Mouse (Mus musculus) hindbrain, embryonic 12.5 days (tissue): ENCODE results near the gene Prkcg. TPM values are rescaled to one million over a fixed set of nuclear protein-coding genes. Genes with fewer than 3 reads are reported as not detected.

ENCODE experiments used
- ATAC-seq: fragments of 200-750 bp; cut with Nextera tagmentation; 2 replicates; pipeline ENCODE4 v1.8.0; 2017; ENCODE audit warnings: moderate TSS enrichment; ENCODE audit not compliant: low FRiP score
- H3K27ac ChIP-seq: fragments of 300-500 bp; sonication (generic); 2 replicates; pipeline ENCODE4 v1.5.1; 2016; ENCODE audit warnings: mild to moderate bottlenecking
- H3K27me3 ChIP-seq: fragments of 300-500 bp; sonication (generic); 2 replicates; pipeline ENCODE4 v1.6.1; 2016; ENCODE audit warnings: mild to moderate bottlenecking
- H3K36me3 ChIP-seq: fragments of 300-500 bp; sonication (generic); 2 replicates; pipeline ENCODE4 v1.6.1; 2016; ENCODE audit warnings: mild to moderate bottlenecking
- H3K4me1 ChIP-seq: fragments of 300-500 bp; sonication (generic); 2 replicates; pipeline ENCODE4 v1.6.1; 2016
- H3K4me2 ChIP-seq: fragments of 300-500 bp; sonication (generic); replicated peaks from 2 replicates; pipeline ENCODE4 v1.6.1; 2016; ENCODE audit warnings: mild to moderate bottlenecking
- H3K4me3 ChIP-seq: fragments of 300-500 bp; sonication (generic); 2 replicates; pipeline ENCODE4 v1.5.1; 2016; ENCODE audit warnings: mild to moderate bottlenecking
- H3K9ac ChIP-seq: fragments of 300-500 bp; sonication (generic); 2 replicates; pipeline ENCODE4 v1.6.1; 2016; ENCODE audit warnings: mild to moderate bottlenecking, moderate library complexity
- H3K9me3 ChIP-seq: fragments of 300-500 bp; sonication (generic); replicated peaks from 2 replicates; pipeline ENCODE4 v1.6.1; 2016; ENCODE audit warnings: mild to moderate bottlenecking
- WGBS: fragments of 180-500 bp; shearing (Covaris S2); methylation state at CpG from one replicate; pipeline ENCODE4 v1.1.7; 2016; 5-methylcytosine and 5-hydroxymethylcytosine counted together
- polyA plus RNA-seq: library from polyadenylated mRNA; unstranded; fragments of >200 nt; fragmentation: Nextera tagmentation; extraction: Ambion mirVana; gene quantifications from 2 replicates; pipeline ENCODE4 v1.2.1, GENCODE M21; 2016

The Prkcg gene
- polyA plus RNA-seq, 1 experiment from 2014 or later, result 0.39 TPM

- Histone ChIP-seq H3K4me3 (peak overlapping the region; percentile 40), H3K27ac (no peak overlapping the region), H3K4me1 (peaks cover 34% of the 10 kb centered on the region), H3K36me3 (0 out of 2 replicates have a peak, but pooled peaks cover 5% of the 10 kb centered on the region), H3K9me3 (no peaks in the 10 kb centered on the region), H3K4me2 (peak overlapping the region; percentile 80), H3K27me3 (peaks cover 65% of the 10 kb centered on the region), H3K9ac (no peak overlapping the region; the same call in 1 of the 2 replicates)
- ATAC-seq, result peak; percentile 43
- 4% methylated on average over 10 of the region's 10 CpGs for WGBS
These were observed 15.3 kb downstream of the Prkcg start for GRCm38 (mm10) chr7:3304298-3304697.

DNA sequence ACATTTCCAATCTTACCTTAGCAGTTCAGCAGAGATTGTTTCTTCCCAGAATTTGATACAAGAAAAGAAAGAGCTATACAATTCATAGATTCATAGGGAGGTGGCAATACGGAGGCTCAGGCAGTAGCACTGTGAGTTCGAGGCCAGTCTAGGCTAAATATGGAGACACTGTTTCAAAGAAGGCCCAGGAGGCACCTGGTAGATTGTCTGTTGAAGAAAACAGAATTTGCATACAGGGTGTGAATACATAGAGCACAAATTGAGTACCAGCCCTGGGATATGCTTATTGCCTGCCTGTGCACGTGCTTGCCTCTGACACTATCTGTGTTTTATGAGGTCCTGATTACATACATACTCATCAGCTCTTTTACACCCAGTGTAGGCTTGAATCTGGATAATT lies 17.4 kb downstream of the Prkcg start:
- 80% methylated on average over 3 of the region's 3 CpGs for WGBS
- H3K27me3 ChIP-seq, result peaks cover 48% of the 10 kb centered on the region

GRCm38 (mm10) chr7:3308646-3309045 lies 19.7 kb downstream of the Prkcg start:
- Histone ChIP-seq H3K4me1 (peaks cover 17% of the 10 kb centered on the region), H3K36me3 (no peaks in the 10 kb centered on the region), H3K4me2 (no peak overlapping the region), H3K9me3 (0 out of 2 replicates have a peak, but pooled peaks cover 4% of the 10 kb centered on the region), H3K27ac (no peak overlapping the region), H3K27me3 (peaks cover 25% of the 10 kb centered on the region), H3K9ac (no peak overlapping the region), H3K4me3 (no peak overlapping the region)
- no peak for ATAC-seq
- WGBS, result 82% methylated on average over 4 of the region's 4 CpGs

More for the DNA sequence above, 17.4 kb downstream of the Prkcg start:
- H3K4me3 ChIP-seq, result no peak overlapping the region
- H3K9ac ChIP-seq, result no peak overlapping the region
- 0 out of 2 replicates have a peak, but pooled peaks cover 4% of the 10 kb centered on the region for H3K9me3 ChIP-seq
- peaks cover 34% of the 10 kb centered on the region for H3K4me1 ChIP-seq
- H3K36me3 ChIP-seq, result no peaks in the 10 kb centered on the region
- H3K4me2 ChIP-seq, result no peak overlapping the region
- no peak for ATAC-seq
- H3K27ac ChIP-seq, result no peak overlapping the region

- Histone ChIP-seq H3K36me3 (no peaks in the 10 kb centered on the region), H3K4me1 (peaks cover 2% of the 10 kb centered on the region), H3K9me3 (0 out of 2 replicates have a peak, but pooled peaks cover 4% of the 10 kb centered on the region), H3K4me3 (no peak overlapping the region), H3K27me3 (peaks cover 11% of the 10 kb centered on the region), H3K4me2 (no peak overlapping the region), H3K27ac (no peak overlapping the region), H3K9ac (no peak overlapping the region)
- WGBS, result 95% methylated on average over 7 of the region's 7 CpGs
- ATAC-seq, result no peak
These were observed 21.3 kb downstream of the Prkcg start for GRCm38 (mm10) chr7:3310233-3310632.

DNA sequence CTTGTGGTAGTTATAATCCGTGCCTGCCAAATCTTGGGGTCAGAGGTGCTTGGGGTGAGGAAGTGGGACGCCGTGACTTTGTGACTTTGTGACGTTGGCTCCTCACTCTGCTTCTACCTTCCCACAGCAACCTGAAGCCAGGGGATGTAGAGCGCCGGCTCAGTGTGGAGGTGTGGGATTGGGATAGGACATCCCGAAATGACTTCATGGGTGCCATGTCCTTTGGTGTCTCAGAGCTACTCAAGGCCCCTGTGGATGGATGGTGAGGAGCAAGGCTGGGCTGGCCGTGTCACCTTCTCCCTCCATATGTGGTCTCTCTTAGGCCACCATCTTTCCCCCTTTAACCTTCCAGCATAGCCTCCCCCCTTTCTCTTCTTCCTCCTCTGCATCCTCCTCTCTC lies 24.6 kb downstream of the Prkcg start:
- Histone ChIP-seq H3K27me3 (0 out of 2 replicates have a peak, but pooled peaks cover 2% of the 10 kb centered on the region), H3K4me3 (no peak overlapping the region), H3K9me3 (0 out of 2 replicates have a peak, but pooled peaks cover 4% of the 10 kb centered on the region), H3K27ac (no peak overlapping the region), H3K36me3 (no peaks in the 10 kb centered on the region), H3K4me2 (no peak overlapping the region), H3K4me1 (peaks cover 6% of the 10 kb centered on the region; the same call in 1 of the 2 replicates), H3K9ac (no peak overlapping the region)
- WGBS, result 87% methylated on average over 8 of the region's 8 CpGs
- peak; percentile 35; the same call in 1 of the 2 replicates for ATAC-seq

GRCm38 (mm10) chr7:3314121-3314520 lies 25.1 kb downstream of the Prkcg start:
- Histone ChIP-seq H3K4me2 (no peak overlapping the region), H3K27me3 (no peaks in the 10 kb centered on the region), H3K9me3 (0 out of 2 replicates have a peak, but pooled peaks cover 4% of the 10 kb centered on the region), H3K27ac (no peak overlapping the region), H3K9ac (no peak overlapping the region), H3K4me3 (no peak overlapping the region), H3K36me3 (no peaks in the 10 kb centered on the region), H3K4me1 (peaks cover 6% of the 10 kb centered on the region; the same call in 1 of the 2 replicates)
- ATAC-seq, result peak; percentile 75
- 69% methylated on average over 5 of the region's 5 CpGs for WGBS

- no peak overlapping the region for H3K4me3 ChIP-seq
- ATAC-seq, result no peak
- no peaks in the 10 kb centered on the region for H3K36me3 ChIP-seq
- H3K4me2 ChIP-seq, result no peak overlapping the region
- 44% methylated on average over 4 of the region's 4 CpGs for WGBS
- H3K4me1 ChIP-seq, result peaks cover 6% of the 10 kb centered on the region; the same call in 1 of the 2 replicates
- H3K9me3 ChIP-seq, result no peaks in the 10 kb centered on the region
- H3K27me3 ChIP-seq, result peaks cover 3% of the 10 kb centered on the region; the same call in 1 of the 2 replicates
- no peak overlapping the region for H3K27ac ChIP-seq
- H3K9ac ChIP-seq, result no peak overlapping the region
These were observed 28.7 kb downstream of the Prkcg start for GRCm38 (mm10) chr7:3317704-3318103.

DNA sequence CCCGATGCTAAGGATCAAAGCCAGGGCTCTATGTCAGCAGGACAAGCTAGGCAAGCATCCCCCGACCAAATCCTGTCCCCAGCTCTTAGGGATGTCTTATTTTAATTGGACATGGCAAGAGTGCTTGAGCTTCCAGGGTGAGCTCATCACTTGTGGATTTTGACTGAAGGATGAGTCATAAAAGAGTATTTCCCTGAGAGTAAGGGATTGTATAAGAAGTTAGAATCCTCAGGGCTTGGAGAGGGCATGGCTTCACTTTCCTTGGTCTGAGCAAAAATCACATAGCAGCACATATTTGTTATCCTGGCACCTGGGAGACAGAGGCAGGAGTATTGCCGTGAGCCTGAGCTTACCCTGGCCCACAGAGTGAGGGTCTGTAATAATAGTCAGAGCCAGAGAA lies 31.9 kb downstream of the Prkcg start:
- Histone ChIP-seq H3K36me3 (no peaks in the 10 kb centered on the region), H3K9ac (no peak overlapping the region), H3K4me1 (peaks cover 6% of the 10 kb centered on the region; the same call in 1 of the 2 replicates), H3K27ac (no peak overlapping the region), H3K4me2 (no peak overlapping the region), H3K9me3 (no peaks in the 10 kb centered on the region), H3K4me3 (no peak overlapping the region), H3K27me3 (peaks cover 3% of the 10 kb centered on the region; the same call in 1 of the 2 replicates)
- no peak for ATAC-seq
- 77% methylated on average over 3 of the region's 3 CpGs for WGBS

- Histone ChIP-seq H3K9ac (no peak overlapping the region), H3K27me3 (peaks cover 3% of the 10 kb centered on the region; the same call in 1 of the 2 replicates), H3K9me3 (no peaks in the 10 kb centered on the region), H3K36me3 (no peaks in the 10 kb centered on the region), H3K4me2 (no peak overlapping the region), H3K4me1 (no peaks in the 10 kb centered on the region), H3K4me3 (no peak overlapping the region), H3K27ac (no peak overlapping the region)
- ATAC-seq, result no peak
- WGBS, result 79% methylated on average over 1 of the region's 1 CpGs
These were observed 34.8 kb downstream of the Prkcg start for GRCm38 (mm10) chr7:3323826-3324225.

DNA sequence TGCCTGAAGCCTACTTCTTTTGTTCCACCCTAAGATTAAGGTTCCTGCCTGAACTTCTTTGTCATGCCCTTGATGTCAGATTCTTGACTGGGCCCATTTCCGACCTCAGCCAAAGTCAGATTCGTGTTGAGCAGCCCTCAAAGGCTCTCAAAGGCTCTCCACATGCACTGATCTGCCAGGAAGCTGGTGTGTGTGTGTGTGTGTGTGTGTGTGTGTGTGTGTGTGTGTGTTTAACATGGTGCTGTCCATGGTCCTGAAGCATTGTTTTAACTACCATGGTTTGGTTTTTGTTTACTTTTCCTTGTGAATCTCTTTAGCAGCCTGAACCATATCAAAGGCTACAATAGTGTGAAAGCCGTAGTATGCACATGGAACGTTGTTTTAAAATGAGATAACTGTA lies 39.0 kb downstream of the Prkcg start:
- no peak overlapping the region for H3K4me2 ChIP-seq
- no peak overlapping the region for H3K27ac ChIP-seq
- no peak for ATAC-seq
- peaks cover 10% of the 10 kb centered on the region; the same call in 1 of the 2 replicates for H3K27me3 ChIP-seq
- H3K4me1 ChIP-seq, result 0 out of 2 replicates have a peak, but pooled peaks cover 7% of the 10 kb centered on the region
- no peaks in the 10 kb centered on the region for H3K9me3 ChIP-seq
- H3K36me3 ChIP-seq, result no peaks in the 10 kb centered on the region
- no peak overlapping the region for H3K9ac ChIP-seq
- 71% methylated on average over 4 of the region's 4 CpGs for WGBS
- H3K4me3 ChIP-seq, result no peak overlapping the region

DNA sequence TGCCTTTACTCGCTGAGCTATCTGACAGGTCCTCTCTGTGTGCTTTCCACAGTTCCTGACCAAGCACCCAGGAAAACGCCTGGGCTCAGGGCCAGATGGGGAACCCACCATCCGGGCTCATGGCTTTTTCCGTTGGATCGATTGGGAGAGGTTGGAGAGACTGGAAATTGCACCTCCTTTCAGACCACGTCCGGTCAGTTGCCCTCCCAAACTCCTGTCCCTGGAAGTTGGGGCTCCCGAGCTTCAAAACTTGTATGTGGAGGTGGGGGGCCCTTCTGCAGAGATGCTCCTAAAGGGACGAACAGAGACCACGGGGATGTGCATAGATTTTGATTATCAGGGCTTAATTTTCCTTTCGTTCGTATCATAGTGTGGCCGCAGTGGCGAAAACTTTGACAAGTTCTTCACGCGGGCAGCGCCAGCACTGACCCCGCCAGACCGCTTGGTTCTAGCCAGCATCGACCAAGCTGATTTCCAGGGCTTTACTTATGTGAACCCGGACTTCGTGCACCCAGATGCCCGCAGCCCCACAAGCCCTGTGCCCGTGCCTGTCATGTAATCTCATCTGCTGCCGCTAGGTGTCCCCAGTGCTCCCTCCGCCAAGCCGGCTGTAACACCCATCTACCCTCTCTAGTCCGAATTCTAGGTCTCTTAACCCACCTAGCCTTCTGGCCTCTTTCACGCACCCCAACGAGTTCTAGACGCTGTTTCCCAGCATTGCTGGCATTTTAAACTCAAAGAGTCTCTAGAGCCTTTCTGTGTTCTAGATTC lies 41.0 kb downstream of the Prkcg start:
- Histone ChIP-seq H3K27me3 (peaks cover 10% of the 10 kb centered on the region; the same call in 1 of the 2 replicates), H3K4me2 (peak overlapping the region; percentile 32), H3K36me3 (no peaks in the 10 kb centered on the region), H3K9ac (no peak overlapping the region), H3K4me1 (peaks cover 19% of the 10 kb centered on the region), H3K27ac (no peak overlapping the region), H3K4me3 (no peak overlapping the region; the same call in 1 of the 2 replicates), H3K9me3 (no peaks in the 10 kb centered on the region)
- no peak for ATAC-seq
- WGBS, result 21% methylated on average over 31 of the region's 31 CpGs

GRCm38 (mm10) chr7:3331171-3331570 lies 42.2 kb downstream of the Prkcg start:
- peaks cover 19% of the 10 kb centered on the region for H3K4me1 ChIP-seq
- H3K27ac ChIP-seq, result peak overlapping the region; percentile 92
- H3K4me2 ChIP-seq, result peak overlapping the region; percentile 64
- H3K9ac ChIP-seq, result no peak overlapping the region; the same call in 1 of the 2 replicates
- peak overlapping the region; percentile 83; the same call in 1 of the 2 replicates for H3K4me3 ChIP-seq
- H3K36me3 ChIP-seq, result no peaks in the 10 kb centered on the region
- 54% methylated on average over 6 of the region's 6 CpGs for WGBS
- peaks cover 10% of the 10 kb centered on the region; the same call in 1 of the 2 replicates for H3K27me3 ChIP-seq
- peak; percentile 9 for ATAC-seq
- no peaks in the 10 kb centered on the region for H3K9me3 ChIP-seq
